Mouse (Mus musculus) lung, postnatal 0 days (tissue): ENCODE data around the gene Brk1.

Experiments
- CTCF ChIP-seq: IDR thresholded peaks from 2 replicates; pipeline ENCODE4 v1.5.1; 2016; ENCODE audit warnings: antibody characterized with exemption, mild to moderate bottlenecking
- EP300 ChIP-seq: IDR thresholded peaks from 2 replicates; pipeline ENCODE4 v1.6.1; 2016; ENCODE audit warnings: antibody characterized with exemption, mild to moderate bottlenecking, control low read depth

DNA sequence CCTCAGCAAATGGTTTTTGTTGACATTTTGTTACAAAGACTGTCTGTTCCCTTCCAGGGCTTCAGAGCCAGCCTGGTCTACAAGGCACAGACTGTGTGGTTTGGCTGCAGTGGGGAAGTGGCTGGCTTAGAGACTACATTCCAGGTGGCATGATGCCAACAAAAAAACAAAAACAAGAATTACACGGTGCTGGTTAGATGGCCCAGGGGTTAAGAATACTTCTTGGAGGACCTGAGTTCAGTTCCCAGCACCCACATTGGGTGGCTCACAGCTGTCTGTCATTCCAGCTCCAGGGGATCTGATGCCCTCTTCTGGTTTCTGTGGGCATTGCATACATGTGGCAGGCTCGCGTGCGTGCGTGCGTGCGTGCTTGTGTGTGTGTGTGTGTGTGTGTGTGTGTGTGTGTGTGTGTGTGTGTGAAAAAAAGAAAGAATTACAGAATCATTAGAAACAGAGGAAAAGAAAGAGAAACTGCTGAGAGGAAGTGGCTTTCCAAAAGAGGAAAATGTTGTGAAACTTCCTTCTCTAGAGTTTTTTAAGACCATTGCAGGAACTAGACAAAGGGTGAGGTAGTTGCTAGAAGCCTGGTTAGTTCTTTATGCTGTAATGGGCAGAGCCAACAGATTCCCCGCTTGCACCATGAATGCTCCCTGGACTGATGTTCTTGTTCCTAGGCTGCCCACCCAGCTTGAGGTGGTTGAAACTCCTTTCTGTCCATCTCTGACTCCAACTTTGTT is 58.6 kb downstream of the Brk1 start:
- TF ChIP-seq CTCF (no peak; the same call in 1 of the 2 replicates), EP300 (no peak)
